Mouse (Mus musculus) regulatory T cell (primary cell): ENCODE measurements around the gene Wnt11.

Experiments used
- in situ Hi-C: fragments of 300-600 bp; cut with MboI, MseI; formaldehyde crosslinking; loops from one replicate; pipeline ENCODE4 v1.15.1; 2025; ENCODE audit warnings: high pct_unique_total_duplicates

The Wnt11 gene

DNA sequence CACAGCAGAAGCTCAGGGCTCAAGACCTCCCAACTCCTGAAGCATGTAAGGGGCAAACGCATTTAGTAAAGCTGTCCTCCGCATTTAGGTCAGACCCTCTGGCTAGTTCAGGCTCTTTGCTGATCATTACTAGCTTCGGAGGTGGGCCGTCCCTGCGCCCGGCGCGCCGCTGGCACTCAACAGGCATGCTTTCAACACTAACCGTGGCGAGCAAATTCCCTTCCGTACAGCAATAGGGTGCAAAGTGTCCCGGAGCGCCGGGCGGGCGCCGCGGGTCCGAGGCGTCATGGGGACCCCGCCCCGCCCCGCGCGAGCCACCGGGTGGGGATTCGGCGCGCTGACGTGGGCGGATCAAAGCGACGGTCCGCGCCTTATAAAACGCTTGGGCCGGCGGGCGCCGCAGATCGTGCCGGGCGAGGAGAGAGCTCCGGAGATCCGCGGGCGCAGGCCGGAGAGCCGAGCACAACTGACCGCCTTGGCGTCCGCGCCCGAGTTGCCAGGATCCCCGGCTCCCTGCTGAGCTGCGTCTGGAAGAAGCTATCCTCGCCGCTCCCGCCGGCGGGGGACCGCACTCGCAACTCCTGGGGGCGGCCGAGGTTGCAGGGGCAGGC lies at the start of gene Wnt11:
Wnt11 (plus strand) TSS at position 402 of the 611 bp plus-strand sequence.
- in situ Hi-C loops, result loop anchor here (5.0 kb wide), 1 partner anchor 93 kb away; no protein-coding TSS in a partner anchor

DNA sequence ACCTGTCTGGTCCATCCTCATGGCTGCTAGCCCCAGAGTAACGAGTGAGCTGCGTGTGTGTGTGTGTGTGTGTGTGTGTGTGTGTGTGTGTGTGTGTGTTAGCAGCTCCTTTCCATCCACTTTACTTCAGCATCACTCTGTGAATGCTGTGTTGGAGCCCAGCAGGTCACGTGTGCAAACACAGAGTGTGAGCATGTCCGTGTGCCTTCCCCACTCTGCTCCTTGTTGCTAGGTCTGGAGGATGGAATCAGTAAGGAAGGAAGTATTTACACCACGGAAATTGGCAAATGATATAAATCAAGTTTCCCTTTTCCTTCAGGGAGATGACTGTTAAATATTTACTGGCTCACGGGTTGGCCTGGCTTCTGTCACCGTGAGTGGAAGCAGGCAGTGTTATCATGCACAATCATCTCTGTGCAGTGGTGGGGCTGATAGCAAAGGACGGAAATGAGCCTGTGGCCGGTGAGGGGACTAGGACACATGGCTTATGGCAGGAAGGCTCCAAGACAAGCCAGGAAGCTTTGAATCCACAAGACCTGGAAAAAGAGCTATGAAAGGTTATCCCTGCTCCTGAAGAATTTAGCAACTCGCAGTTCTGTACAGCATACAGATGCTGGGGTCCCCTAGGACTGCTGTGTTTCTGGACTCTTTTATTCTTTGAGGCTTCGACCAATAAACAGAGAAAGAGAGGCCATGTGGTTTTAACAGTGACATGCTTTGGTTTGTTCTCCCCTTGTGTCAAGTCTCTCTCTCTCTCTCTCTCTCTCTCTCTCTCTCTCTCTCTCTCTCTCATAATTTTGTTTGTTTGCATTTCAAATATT lies 47.9 kb upstream of the Wnt11 start:
- in situ Hi-C loops, result no loop called here

- in situ Hi-C loops, result no loop called here
Measured at GRCm38 (mm10) chr7:98788721-98789120, 46.2 kb upstream of the Wnt11 start.

- in situ Hi-C loops, result no loop called here
Measured at GRCm38 (mm10) chr7:98789121-98789520, 45.8 kb upstream of the Wnt11 start.

DNA sequence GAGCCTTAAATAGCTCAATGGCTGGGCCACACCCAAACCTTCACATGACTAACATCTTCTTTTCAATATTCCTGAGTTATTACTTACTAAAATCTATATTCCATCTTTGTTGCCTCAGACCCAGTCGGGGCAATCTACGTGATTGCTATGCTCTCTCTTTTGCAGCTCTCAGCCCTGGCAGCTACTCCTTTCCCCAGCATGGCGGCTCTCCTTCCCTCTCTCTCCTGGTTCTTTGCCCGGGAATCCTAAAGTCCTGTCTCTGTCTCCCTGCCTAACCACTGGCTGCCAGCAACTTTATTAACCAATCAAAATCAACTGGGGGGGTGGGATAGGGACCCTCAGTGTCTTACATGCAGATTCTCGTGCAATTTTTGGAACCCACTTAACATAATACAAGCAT lies 43.0 kb upstream of the Wnt11 start:
- in situ Hi-C loops, result no loop called here

- in situ Hi-C loops, result no loop called here
Measured at GRCm38 (mm10) chr7:98793811-98794210, 41.1 kb upstream of the Wnt11 start.

DNA sequence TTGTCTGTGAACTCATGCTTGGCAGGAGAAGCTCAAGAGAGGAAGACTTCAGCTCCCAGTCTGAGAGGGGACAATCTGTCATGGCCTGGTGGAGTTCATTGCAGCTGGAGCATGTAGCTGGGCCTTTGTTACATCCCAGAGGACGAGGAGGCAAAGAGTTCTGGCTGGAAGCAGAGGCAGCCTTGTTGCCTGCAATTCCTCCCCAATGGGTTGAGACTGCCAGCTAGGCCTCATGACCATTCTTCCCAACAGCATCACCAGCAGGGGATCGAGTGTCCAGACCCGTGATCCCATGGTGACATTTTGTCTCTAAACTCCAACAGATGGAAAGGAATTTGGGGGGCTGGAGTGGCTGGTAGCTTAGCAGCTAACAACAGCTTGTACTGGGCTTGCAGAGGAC lies 40.5 kb upstream of the Wnt11 start:
- in situ Hi-C loops, result no loop called here

- in situ Hi-C loops, result no loop called here
Measured at GRCm38 (mm10) chr7:98795637-98796036, 39.3 kb upstream of the Wnt11 start.

GRCm38 (mm10) chr7:98797347-98798133 lies 37.4 kb upstream of the Wnt11 start:
- in situ Hi-C loops, result no loop called here

DNA sequence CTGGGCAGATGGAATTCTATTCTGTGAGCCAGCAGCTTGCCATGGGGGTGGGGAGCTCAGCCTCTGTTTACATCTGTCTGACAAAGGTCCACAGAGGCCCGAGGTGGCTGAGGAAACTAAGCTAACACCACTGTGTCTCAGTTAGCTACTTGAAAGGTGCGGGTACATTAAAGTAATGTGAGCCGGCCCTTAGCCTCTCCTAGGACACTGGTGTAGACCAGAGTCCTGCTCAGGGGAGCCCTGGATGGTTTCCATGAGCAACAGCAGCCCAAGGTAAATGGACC lies 36.8 kb upstream of the Wnt11 start:
- in situ Hi-C loops, result no loop called here

- in situ Hi-C loops, result no loop called here
Measured at GRCm38 (mm10) chr7:98800435-98800834, 34.5 kb upstream of the Wnt11 start.

- in situ Hi-C loops, result no loop called here
Measured at GRCm38 (mm10) chr7:98801086-98801485, 33.8 kb upstream of the Wnt11 start.

DNA sequence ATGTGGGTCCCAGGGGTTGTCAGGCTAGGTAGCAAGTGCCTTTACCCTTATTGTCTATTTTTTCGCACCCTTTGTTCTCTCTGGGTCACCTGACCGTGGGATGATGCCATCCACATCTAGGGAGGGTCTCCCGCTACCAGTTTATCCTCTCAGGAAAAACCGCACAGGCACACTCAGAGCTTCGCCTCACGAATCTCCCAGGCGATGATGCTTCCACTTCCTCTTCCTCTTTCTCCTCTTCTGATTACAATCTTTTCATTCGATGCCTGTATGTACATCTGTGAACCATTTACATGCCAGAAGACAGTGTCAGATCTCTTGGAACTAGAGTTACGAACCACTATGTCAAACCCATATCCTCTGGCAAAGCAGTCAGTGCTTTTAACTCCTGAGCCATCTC lies 31.7 kb upstream of the Wnt11 start:
- in situ Hi-C loops, result no loop called here

- in situ Hi-C loops, result no loop called here
Measured at GRCm38 (mm10) chr7:98804841-98805772, 29.8 kb upstream of the Wnt11 start.

- in situ Hi-C loops, result no loop called here
Measured at GRCm38 (mm10) chr7:98806961-98807360, 28.0 kb upstream of the Wnt11 start.

DNA sequence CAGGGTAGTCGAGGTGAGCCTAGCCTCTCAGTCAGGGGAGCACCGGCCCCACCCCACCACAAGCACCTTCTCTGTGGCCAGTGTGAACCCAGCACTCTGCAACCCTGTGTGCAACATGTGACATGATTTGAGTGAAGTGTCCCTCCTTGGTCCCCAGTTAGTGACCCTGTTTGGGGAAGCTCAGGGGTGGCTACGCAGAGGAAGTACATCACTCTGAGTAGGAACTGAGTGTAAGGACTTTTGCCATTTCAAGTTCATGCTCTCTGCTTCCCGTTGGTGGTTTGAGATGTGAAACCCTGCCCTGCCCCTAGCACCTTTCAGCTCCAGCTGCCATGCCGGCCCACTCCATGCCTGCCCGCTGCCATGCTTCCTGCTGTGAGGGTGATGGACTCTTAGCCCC lies 25.5 kb upstream of the Wnt11 start:
- in situ Hi-C loops, result no loop called here

- in situ Hi-C loops, result no loop called here
Measured at GRCm38 (mm10) chr7:98810619-98811018, 24.3 kb upstream of the Wnt11 start.

- in situ Hi-C loops, result no loop called here
Measured at GRCm38 (mm10) chr7:98820501-98820900, 14.4 kb upstream of the Wnt11 start.

DNA sequence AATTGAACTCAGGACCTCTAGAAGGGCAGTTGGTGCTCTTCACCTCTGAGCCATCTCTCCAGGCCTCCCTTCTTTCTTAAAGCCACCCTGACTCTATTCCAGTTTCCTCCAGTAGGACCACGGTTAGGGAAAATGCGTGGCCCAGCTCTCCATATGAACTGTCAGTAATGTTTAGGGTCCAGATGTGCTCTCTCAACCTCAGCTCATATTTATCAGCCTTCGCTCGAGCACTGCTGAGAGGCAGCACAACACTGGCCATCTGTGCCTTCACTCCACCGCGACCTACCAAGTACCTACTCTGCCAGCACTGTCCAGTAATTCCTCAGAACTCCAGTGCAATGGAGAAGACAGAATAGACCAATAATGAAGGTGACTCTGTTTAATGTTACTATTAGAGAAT lies 12.0 kb upstream of the Wnt11 start:
- in situ Hi-C loops, result no loop called here

- in situ Hi-C loops, result no loop called here
Measured at GRCm38 (mm10) chr7:98823896-98824822, 10.8 kb upstream of the Wnt11 start.
